Mouse (Mus musculus) adrenal gland, postnatal 10 days (tissue): ENCODE measurements at regions not wholly inside any gene's neighbourhood (a gene's known extent, or its start where the extent isn't known, plus 50 kb on each side); places are given as distances from the start of the nearest gene placed in this dataset.
A peak's percentile ranks its signal among the peaks of the same experiment; 100 is the strongest.

Experiments
- DNase-seq: peaks from one replicate; pipeline ENCODE4 v3.0.0; 2021; ENCODE audit warnings: mixed read lengths

DNA sequence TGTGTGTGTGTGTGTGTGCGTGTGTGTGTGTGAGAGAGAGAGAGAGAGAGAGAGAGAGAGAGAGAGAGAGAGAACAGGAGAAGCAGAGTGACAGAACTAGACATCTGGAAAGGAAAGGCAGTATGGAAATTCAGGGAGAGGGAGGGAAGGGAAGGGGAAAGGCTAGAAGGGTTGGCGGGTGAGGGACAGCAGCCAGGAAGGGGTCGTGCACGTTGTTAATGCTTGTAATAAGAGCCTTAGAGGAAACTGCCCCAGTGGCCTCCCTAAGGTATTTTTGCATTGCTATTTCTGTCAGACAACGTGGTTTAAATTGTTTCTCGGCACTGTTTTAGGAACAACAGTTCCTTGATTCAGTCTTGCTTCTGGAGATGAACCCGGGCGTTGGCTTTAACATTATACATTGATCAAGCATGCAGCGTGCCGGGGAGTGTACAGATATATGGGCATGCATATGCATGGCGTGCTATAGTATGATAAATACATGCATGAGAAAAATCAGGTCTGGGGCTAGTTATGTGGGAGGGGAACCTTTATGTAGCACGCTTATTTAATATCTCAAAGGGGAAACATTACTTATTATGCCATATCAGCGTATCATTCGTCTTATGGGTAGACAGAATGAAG is 52.6 kb upstream of the Ptgfrn start:
- DNase-seq = no peak

DNA sequence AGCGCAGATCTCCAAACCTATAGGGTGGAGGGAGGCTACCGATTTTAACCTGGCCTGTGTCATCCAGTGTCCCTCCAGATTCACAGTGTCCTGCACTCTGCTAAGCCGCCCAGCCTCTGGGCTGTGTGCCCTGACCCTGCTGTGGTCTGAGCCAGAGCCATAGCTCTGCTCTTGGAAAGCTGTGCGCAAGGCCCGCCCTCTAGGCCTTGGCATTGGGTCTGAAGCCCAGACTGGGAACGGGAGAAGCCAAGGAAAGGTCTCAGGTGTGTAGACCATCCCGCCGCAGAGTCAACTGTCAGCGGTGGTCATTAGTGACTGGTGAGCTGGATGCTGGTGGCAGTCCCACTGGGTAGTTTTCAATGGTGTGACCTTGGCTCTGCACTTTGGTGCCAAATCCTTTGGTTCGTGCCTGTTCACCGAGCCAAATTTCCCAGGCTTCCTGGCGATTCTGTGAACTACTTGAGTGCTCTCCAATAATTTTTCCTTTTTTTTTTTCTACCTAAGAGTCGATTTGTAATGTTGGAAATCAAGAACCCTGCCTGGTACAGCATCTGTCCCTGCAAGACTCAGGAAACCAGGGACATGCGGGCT is 52.0 kb upstream of the Ptgfrn start:
- DNase-seq = peak; percentile 77

DNA sequence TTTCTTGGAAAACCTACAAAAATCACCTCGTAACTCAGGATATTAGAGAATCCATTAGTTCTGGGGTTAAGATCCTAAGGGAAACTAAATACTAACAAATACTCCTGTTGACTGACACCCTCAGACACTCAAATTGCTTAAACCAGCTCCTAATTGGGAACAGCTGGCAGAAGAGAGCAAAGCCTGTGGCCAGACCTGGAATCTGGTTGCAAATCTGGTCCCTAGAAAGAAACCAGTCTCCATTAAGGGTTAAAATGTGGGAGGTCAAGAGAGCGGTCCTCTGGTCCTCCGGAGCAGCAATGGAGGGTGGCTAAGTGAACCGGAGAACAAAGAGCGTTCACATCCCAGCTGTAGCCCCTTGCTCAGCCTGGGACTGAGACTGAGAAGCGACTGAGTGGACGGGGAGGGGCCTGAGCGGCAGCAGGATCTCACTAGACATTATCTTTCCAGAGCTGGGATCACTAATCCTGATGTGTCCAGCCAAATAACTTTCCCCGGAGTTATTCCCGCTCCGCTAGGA is 51.4 kb upstream of the Ptgfrn start:
- DNase-seq = peak; percentile 17
